Mouse (Mus musculus) ES-Bruce4 (cell line): Measurements from ENCODE around the gene Mnat1. TPM values are rescaled to one million over a fixed set of nuclear protein-coding genes. Genes with fewer than 3 reads are reported as not detected.

Experiments used
- H3K27ac ChIP-seq: 2 replicates; pipeline ENCODE4 v1.5.1; 2012; ENCODE audit warnings: low read length, inconsistent platforms; ENCODE audit not compliant: insufficient read depth
- H3K27me3 ChIP-seq: 2 replicates; pipeline ENCODE4 v1.6.1; 2012; ENCODE audit warnings: mild to moderate bottlenecking, low read length, inconsistent platforms; ENCODE audit not compliant: control insufficient read depth, poor library complexity, insufficient read depth, severe bottlenecking
- H3K36me3 ChIP-seq: 2 replicates; pipeline ENCODE4 v1.6.1; 2012; ENCODE audit warnings: inconsistent platforms, mild to moderate bottlenecking, low read length, moderate library complexity; ENCODE audit not compliant: control insufficient read depth, poor library complexity, insufficient read depth, severe bottlenecking
- H3K4me1 ChIP-seq: one replicate; pipeline ENCODE4 v1.8.1; 2011; ENCODE audit warnings: low read length; ENCODE audit not compliant: control insufficient read depth, insufficient read depth
- H3K4me3 ChIP-seq: 2 replicates; pipeline ENCODE4 v1.5.1; 2011; ENCODE audit warnings: low read depth, mild to moderate bottlenecking, low read length
- H3K9ac ChIP-seq: 2 replicates; pipeline ENCODE4 v1.6.1; 2012; ENCODE audit warnings: low read depth, mild to moderate bottlenecking, inconsistent platforms; ENCODE audit not compliant: poor library complexity, severe bottlenecking
- H3K9me3 ChIP-seq: replicated peaks from 2 replicates; pipeline ENCODE4 v1.6.1; 2012; ENCODE audit warnings: mild to moderate bottlenecking, low read length, inconsistent platforms; ENCODE audit not compliant: control insufficient read depth, poor library complexity, insufficient read depth, severe bottlenecking
- CTCF ChIP-seq: IDR thresholded peaks from one replicate; pipeline ENCODE4 v1.8.1; 2011; ENCODE audit warnings: low read depth, low read length
- EP300 ChIP-seq: IDR thresholded peaks from 2 replicates; pipeline ENCODE4 v1.6.1; 2011; ENCODE audit warnings: low read depth, low read length; ENCODE audit not compliant: insufficient read depth
- POLR2A ChIP-seq: IDR thresholded peaks from one replicate; pipeline ENCODE4 v1.8.1; 2011; ENCODE audit warnings: low read length; ENCODE audit not compliant: insufficient read depth
- polyA plus RNA-seq: library from polyadenylated mRNA; stranded (reverse); fragments of >200 nt; gene quantifications from 2 replicates; pipeline ENCODE4 v1.2.4, GENCODE M21; 2011; ENCODE audit warnings: low read depth; ENCODE audit not compliant: missing spikeins, insufficient read depth, insufficient read length

Gene Mnat1
- polyA plus RNA-seq, 1 experiment = 77.6 TPM

DNA sequence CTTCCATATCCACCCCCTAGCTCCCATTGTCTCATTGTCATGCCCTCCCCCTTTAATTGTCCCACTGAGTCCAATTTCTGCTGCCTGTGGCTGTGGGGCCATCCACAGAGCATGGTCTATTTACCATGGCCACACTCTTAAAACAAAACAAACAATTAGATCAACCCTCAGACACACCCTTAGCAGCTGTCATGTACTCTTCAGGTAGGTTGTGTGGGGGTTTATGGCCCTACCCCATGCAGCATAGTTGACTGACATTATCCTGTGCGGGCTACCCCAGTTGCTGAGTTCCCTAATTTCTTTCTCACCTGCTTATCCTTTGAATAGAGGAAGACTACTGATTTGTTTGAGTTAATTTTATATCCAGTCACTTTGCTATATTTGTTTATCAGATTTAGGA is 136.8 kb downstream of the Mnat1 start:
- no peaks in the 10 kb centered on the region for H3K27me3 ChIP-seq

DNA sequence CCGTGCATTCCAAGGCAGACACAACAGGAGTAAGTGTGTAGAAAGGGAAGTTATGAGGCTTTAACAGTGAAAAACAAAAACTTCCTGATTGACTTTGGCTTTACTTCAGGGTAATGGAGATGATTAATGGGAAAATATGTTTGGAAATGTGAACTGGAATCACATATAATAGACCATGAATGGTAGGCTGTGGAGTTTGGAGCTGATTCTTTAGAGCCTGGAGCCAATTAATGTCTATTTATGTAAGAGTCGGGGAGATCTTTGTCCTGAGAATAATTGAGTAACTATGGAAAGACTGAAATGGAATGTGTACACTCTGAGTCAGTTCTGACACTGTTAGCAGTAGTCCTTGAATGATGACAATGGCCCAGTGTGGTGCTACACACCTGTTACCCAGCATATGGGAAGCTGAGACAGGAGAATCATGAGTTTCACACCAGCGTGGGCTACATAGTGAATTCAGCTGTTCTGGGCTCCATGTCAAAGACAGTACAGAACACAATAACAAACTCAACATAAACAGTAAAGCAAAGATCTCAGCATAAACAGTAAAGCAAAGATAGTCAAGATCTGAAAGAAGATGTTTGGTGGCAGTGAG is 142.0 kb downstream of the Mnat1 start:
- no peaks in the 10 kb centered on the region for H3K36me3 ChIP-seq
- H3K27me3 ChIP-seq = no peaks in the 10 kb centered on the region
- TF ChIP-seq CTCF (no peak), POLR2A (no peak), EP300 (no peak)

More for the DNA sequence above, 136.8 kb downstream of the Mnat1 start:
- no peaks in the 10 kb centered on the region; the same call in 1 of the 2 replicates for H3K9me3 ChIP-seq
- no peak overlapping the region for H3K9ac ChIP-seq
- H3K4me1 ChIP-seq = no peaks in the 10 kb centered on the region
- H3K36me3 ChIP-seq = no peaks in the 10 kb centered on the region
- no peak overlapping the region for H3K27ac ChIP-seq
- TF ChIP-seq POLR2A (no peak), CTCF (no peak), EP300 (no peak)
- no peak overlapping the region for H3K4me3 ChIP-seq

DNA sequence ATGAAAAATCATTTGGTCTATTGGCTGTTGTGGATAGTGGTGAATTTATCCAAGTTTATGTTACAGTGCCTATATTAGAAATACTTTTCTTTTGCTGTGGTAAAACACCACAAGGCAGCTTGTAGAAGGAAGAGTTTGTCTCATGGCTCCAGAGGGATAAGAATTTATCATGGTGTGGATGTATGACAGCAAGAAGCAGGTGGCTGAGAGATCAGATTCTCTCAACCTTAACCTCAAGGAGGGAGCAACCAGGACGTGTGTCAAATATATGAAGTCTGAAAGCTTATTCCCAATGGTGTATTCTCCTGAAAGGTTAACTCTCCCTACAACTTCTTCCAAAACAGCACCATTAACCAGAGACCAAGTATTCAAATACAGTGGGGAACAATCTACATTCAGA is 143.1 kb downstream of the Mnat1 start:
- no peaks in the 10 kb centered on the region for H3K4me1 ChIP-seq
- no peak overlapping the region for H3K4me3 ChIP-seq
- no peaks in the 10 kb centered on the region for H3K27me3 ChIP-seq
- TF ChIP-seq CTCF = no peak
- H3K36me3 ChIP-seq = no peaks in the 10 kb centered on the region
- no peaks in the 10 kb centered on the region; the same call in 1 of the 2 replicates for H3K9me3 ChIP-seq
- no peak overlapping the region for H3K27ac ChIP-seq
- no peak overlapping the region for H3K9ac ChIP-seq

More for the DNA sequence above, 142.0 kb downstream of the Mnat1 start:
- H3K9ac ChIP-seq = no peak overlapping the region
- no peaks in the 10 kb centered on the region for H3K4me1 ChIP-seq
- no peak overlapping the region for H3K4me3 ChIP-seq
- no peak overlapping the region for H3K27ac ChIP-seq
- no peaks in the 10 kb centered on the region; the same call in 1 of the 2 replicates for H3K9me3 ChIP-seq

DNA sequence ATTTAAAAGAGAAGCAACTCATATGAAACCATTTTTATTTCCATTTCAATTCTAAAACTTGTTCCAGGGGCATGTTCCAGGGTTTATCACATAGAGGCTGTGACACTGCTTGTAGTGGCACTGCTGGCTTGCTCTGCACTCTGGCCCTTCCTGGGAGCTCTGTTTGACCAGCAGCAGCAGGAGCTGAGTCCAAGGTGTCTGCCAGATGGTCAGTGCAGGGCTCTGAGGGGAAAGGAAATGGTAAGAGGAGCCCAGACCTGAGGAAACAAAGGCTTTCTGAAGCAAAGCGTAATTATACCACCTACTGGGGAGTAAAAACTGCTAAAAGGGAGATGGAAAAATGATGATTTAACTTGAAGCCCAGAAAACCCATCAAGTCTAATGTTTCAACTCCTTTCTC is 145.0 kb downstream of the Mnat1 start:
- Histone ChIP-seq H3K27ac (no peak overlapping the region), H3K36me3 (no peaks in the 10 kb centered on the region)

DNA sequence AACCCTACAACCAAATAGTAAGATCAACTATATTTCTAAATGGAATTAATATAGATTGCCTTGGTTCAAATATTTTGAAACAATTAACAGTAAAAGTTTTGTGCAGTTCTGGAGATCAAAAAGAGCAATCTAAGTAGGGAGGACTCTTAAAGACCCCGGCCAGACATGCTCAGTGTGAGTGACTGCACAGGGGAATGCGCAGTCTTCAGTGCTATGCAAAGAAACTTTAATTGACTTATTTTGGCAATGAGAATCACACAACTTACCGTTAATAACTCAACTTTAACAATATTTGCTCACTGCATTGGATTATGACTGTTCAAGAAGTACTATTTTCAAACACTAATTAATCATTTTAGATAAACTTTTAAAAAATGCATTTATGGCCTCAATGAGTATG is 146.0 kb downstream of the Mnat1 start:
- H3K9me3 ChIP-seq = 0 out of 2 replicates have a peak, but pooled peaks cover under 1% of the 10 kb centered on the region
- H3K4me3 ChIP-seq = no peak overlapping the region
- H3K27me3 ChIP-seq = no peaks in the 10 kb centered on the region
- TF ChIP-seq CTCF (no peak), POLR2A (no peak), EP300 (no peak)
- no peak overlapping the region for H3K27ac ChIP-seq
- no peaks in the 10 kb centered on the region for H3K36me3 ChIP-seq
- no peak overlapping the region for H3K9ac ChIP-seq
- H3K4me1 ChIP-seq = no peaks in the 10 kb centered on the region

More for the DNA sequence above, 145.0 kb downstream of the Mnat1 start:
- no peak for TF ChIP-seq EP300
- no peak for TF ChIP-seq CTCF
- no peak for TF ChIP-seq POLR2A
- H3K4me3 ChIP-seq = no peak overlapping the region
- no peak overlapping the region for H3K9ac ChIP-seq
- no peaks in the 10 kb centered on the region for H3K27me3 ChIP-seq
- no peaks in the 10 kb centered on the region for H3K9me3 ChIP-seq
- no peaks in the 10 kb centered on the region for H3K4me1 ChIP-seq

DNA sequence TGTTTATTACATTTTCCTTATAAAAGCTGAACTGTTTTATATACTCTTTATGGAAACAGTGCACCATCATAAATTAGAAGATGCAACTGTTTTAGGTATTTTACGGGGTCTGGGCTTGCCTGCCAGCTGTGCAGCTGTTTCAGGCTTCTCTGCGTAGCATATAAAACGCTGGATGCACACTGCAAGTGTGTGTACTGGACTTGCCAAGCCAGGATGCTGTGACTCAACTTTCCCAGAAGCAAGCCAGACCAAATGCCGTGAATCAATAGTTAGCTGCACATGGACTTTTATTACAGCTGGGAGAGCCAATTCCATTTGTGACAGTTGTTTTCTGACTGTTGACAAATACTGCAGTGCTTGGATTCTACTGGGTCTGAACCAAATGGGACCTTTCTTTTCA is 146.4 kb downstream of the Mnat1 start:
- no peak overlapping the region for H3K27ac ChIP-seq

More for the DNA sequence above, 146.4 kb downstream of the Mnat1 start:
- no peak overlapping the region for H3K4me3 ChIP-seq
- no peak overlapping the region for H3K9ac ChIP-seq
- no peaks in the 10 kb centered on the region for H3K4me1 ChIP-seq
- H3K9me3 ChIP-seq = 0 out of 2 replicates have a peak, but pooled peaks cover 4% of the 10 kb centered on the region
- no peaks in the 10 kb centered on the region for H3K27me3 ChIP-seq
- H3K36me3 ChIP-seq = no peaks in the 10 kb centered on the region
- TF ChIP-seq POLR2A = no peak
- TF ChIP-seq EP300 = no peak
- TF ChIP-seq CTCF = no peak
